9 mouse cellular contexts compared by ENCODE assay signal in the genomic region with DNA sequence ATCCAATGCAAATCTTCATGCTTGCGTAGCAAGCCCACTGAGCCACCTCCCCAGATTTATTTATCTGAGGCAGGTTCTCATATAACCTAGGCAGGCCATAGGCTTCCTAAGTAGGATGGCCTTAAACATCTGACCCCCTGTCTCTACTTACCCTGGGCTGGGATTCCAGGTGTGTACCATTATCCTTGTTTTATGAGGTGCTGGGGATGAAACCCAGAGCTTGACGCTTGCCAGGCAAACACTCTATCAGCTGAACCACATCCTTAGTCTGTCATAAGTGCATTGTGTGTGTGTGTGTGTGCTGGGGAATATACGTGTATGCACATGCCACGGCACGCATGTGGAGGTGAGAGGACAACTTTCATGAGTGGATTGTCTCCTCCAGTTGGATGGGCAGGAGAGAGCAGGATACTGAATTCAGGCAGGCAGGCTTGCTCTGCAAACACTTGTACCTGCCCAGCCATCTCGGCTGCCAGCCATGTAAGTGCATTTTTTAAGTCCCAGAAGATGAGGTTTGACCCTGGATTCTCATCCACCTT. TPM values are rescaled to one million over a fixed set of nuclear protein-coding genes. Genes with fewer than 3 reads are reported as not detected.
DNase-seq lines count a peak whose midpoint lies in the region; ATAC-seq and TF ChIP-seq lines count a peak whose summit lies in the region.
"Had no signal": no experiment of that assay in that cellular context is flagged by ENCODE, and none has a peak within 500 bp of the region (broad histone marks: within the 10 kb centered on the region; RNA-seq: fewer than 3 reads in every experiment).

No protein-coding gene starts in this region.

- H3K27ac ChIP-seq in heart, adult 2 months, result peak overlapping the region; percentile 92
- H3K27ac ChIP-seq in lung, embryonic 16.5 days (ENCODE audit: low read length), result peak overlapping the region; percentile 98
- no peak overlapping the region; the same call in 1 of the 2 replicates for H3K27ac ChIP-seq in limb, embryonic 12.5 days
- peak overlapping the region; percentile 97; the same call in 1 of the 2 replicates for H3K27ac ChIP-seq in stomach, embryonic 14.5 days (ENCODE audit: low read length)
- H3K27ac ChIP-seq: midbrain, embryonic 12.5 days had no signal

- DNase-seq in heart, adult 2 months, result no peak
- no peak for DNase-seq in heart, postnatal 14 days
- DNase-seq in lung, postnatal 14 days, result no peak
- DNase-seq in cerebellum, adult 11-12 months, result no peak
- DNase-seq in cerebellum, adult 8-10 months, result no peak

- TF ChIP-seq EP300 in heart, adult 2 months (IDR thresholded peaks at IDR 0.05; ENCODE audit: insufficient read depth, low read depth, low read length), result no peak

- H3K4me2 ChIP-seq in lung, embryonic 16.5 days (ENCODE audit: low read depth, low read length), result peak overlapping the region; percentile 77
- H3K4me2 ChIP-seq in limb, embryonic 12.5 days, result peak overlapping the region; percentile 67
- H3K4me2 ChIP-seq in stomach, embryonic 14.5 days (replicated peaks; ENCODE audit: low read depth, low read length), result peak overlapping the region; percentile 52

- 72% methylated on average over 6 of the region's 6 CpGs for WGBS in heart, adult 2 months
- 65% methylated on average over 6 of the region's 6 CpGs for WGBS in lung, embryonic 16.5 days
- WGBS in limb, embryonic 12.5 days, result 43% methylated on average over 6 of the region's 6 CpGs
- WGBS in stomach, embryonic 14.5 days, result 70% methylated on average over 6 of the region's 6 CpGs

- no peak for TF ChIP-seq CTCF in heart, adult 2 months (IDR thresholded peaks at IDR 0.05)

- no peak for ATAC-seq in lung, embryonic 16.5 days (ENCODE audit: low read depth)
- no peak for ATAC-seq in limb, embryonic 12.5 days (ENCODE audit: insufficient number of reproducible peaks, insufficient read depth, low FRiP score, low TSS enrichment, low read depth)
- ATAC-seq in stomach, embryonic 14.5 days (ENCODE audit: insufficient number of reproducible peaks, insufficient read depth, low FRiP score, low read depth), result no peak

- intact Hi-C loops in heart, adult 2 months (cut with DNase I), result no loop called here
- intact Hi-C loops in heart, postnatal 14 days (cut with DNase I), result loop anchor here (5.0 kb wide), 1 partner anchor 42 kb away; the partner anchor contains the start of genes 0610030E20Rik and Usp39

- no peaks in the 10 kb centered on the region for H3K36me3 ChIP-seq in heart, adult 2 months (ENCODE audit: control insufficient read depth, insufficient read depth, low read length)
- peaks cover 10% of the 10 kb centered on the region for H3K36me3 ChIP-seq in lung, embryonic 16.5 days (ENCODE audit: control insufficient read depth, insufficient read depth, low read length)
- H3K36me3 ChIP-seq in limb, embryonic 12.5 days, result peaks cover 26% of the 10 kb centered on the region
- H3K36me3 ChIP-seq in stomach, embryonic 14.5 days (ENCODE audit: control insufficient read depth, insufficient read depth, low read length), result peaks cover 12% of the 10 kb centered on the region; the same call in 1 of the 2 replicates
- H3K36me3 ChIP-seq: midbrain, embryonic 12.5 days had no signal

- peaks cover 5% of the 10 kb centered on the region for H3K4me1 ChIP-seq in heart, adult 2 months (ENCODE audit: control insufficient read depth, insufficient read depth, low read length)
- peaks cover 24% of the 10 kb centered on the region for H3K4me1 ChIP-seq in lung, embryonic 16.5 days (replicated peaks; ENCODE audit: control insufficient read depth, insufficient read depth, low read length)
- peaks cover 32% of the 10 kb centered on the region for H3K4me1 ChIP-seq in limb, embryonic 12.5 days (replicated peaks)
- peaks cover 15% of the 10 kb centered on the region; the same call in 1 of the 2 replicates for H3K4me1 ChIP-seq in stomach, embryonic 14.5 days (ENCODE audit: control insufficient read depth, insufficient read depth, low read length)

- no peak for TF ChIP-seq POLR2A in heart, adult 2 months (IDR thresholded peaks at IDR 0.05; ENCODE audit: insufficient read depth, low read depth, low read length)

- H3K9me3 ChIP-seq in lung, embryonic 16.5 days (ENCODE audit: control insufficient read depth, low read length), result no peaks in the 10 kb centered on the region
- H3K9me3 ChIP-seq in limb, embryonic 12.5 days, result no peaks in the 10 kb centered on the region
- H3K9me3 ChIP-seq in stomach, embryonic 14.5 days (ENCODE audit: control insufficient read depth, low read depth, low read length), result no peaks in the 10 kb centered on the region
- H3K9me3 ChIP-seq: midbrain, embryonic 12.5 days had no signal

- H3K9ac ChIP-seq in heart, adult 2 months (ENCODE audit: low read depth, low read length), result no peak overlapping the region
- peak overlapping the region; percentile 85 for H3K9ac ChIP-seq in lung, embryonic 16.5 days (ENCODE audit: low read length)
- H3K9ac ChIP-seq in limb, embryonic 12.5 days (replicated peaks), result peak overlapping the region; percentile 72
- no peak overlapping the region for H3K9ac ChIP-seq in stomach, embryonic 14.5 days (replicated peaks; ENCODE audit: low read depth, low read length)

- no peaks in the 10 kb centered on the region for H3K79me2 ChIP-seq in heart, adult 2 months (replicated peaks; ENCODE audit: control insufficient read depth, insufficient read depth, low read length)

- no peak overlapping the region; the same call in 1 of the 2 replicates for H3K4me3 ChIP-seq in heart, adult 2 months
- H3K4me3 ChIP-seq in lung, embryonic 16.5 days (ENCODE audit: low read length), result peak overlapping the region; percentile 65
- peak overlapping the region; percentile 54; the same call in 1 of the 2 replicates for H3K4me3 ChIP-seq in limb, embryonic 12.5 days (replicated peaks)
- H3K4me3 ChIP-seq in stomach, embryonic 14.5 days (ENCODE audit: low read depth, low read length), result peak overlapping the region; percentile 55

- no peaks in the 10 kb centered on the region for H3K27me3 ChIP-seq in heart, adult 2 months (ENCODE audit: control insufficient read depth, insufficient read depth, low read length)
- H3K27me3 ChIP-seq in lung, embryonic 16.5 days (ENCODE audit: control insufficient read depth, insufficient read depth, low read depth, low read length), result no peaks in the 10 kb centered on the region
- H3K27me3 ChIP-seq in limb, embryonic 12.5 days, result no peaks in the 10 kb centered on the region
- H3K27me3 ChIP-seq in stomach, embryonic 14.5 days (ENCODE audit: control insufficient read depth, insufficient read depth, low read length), result no peaks in the 10 kb centered on the region

RNA-seq across cellular contexts. Expression of gene Vamp8, which starts 1.6 kb away (rescaled TPM):
- total RNA-seq in heart, adult 2 months (2021), result 10 to 100 TPM; 69.3 to 78.8 TPM
- 85.6 and 112 TPM in 2 replicates for polyA plus RNA-seq in heart, adult 2 months (2012; rRNA removed)
- total RNA-seq in heart, postnatal 14 days (2021), result 10 to 100 TPM; 71.0 to 75.5 TPM
- polyA plus RNA-seq in lung, embryonic 16.5 days (2015; fragmentation: Nextera tagmentation; extraction: Ambion mirVana), result 217 and 246 TPM in 2 replicates
- 105 and 106 TPM in 2 replicates for polyA plus RNA-seq in limb, embryonic 12.5 days (2016; fragmentation: Nextera tagmentation; extraction: Ambion mirVana)
- 194 and 206 TPM in 2 replicates for polyA plus RNA-seq in stomach, embryonic 14.5 days (2014; fragmentation: Nextera tagmentation; extraction: Ambion mirVana)

RNA-seq across cellular contexts. Expression of gene Vamp5, which starts 8.6 kb away (rescaled TPM):
- 10 to 100 TPM; 49.3 to 58.3 TPM for total RNA-seq in heart, adult 2 months (2021)
- 99.6 and 116 TPM in 2 replicates for polyA plus RNA-seq in heart, adult 2 months (2012; rRNA removed)
- total RNA-seq in heart, postnatal 14 days (2021), result 10 to 100 TPM; 48.8 to 54.0 TPM
- polyA plus RNA-seq in lung, embryonic 16.5 days (2015; fragmentation: Nextera tagmentation; extraction: Ambion mirVana), result 43.0 and 46.3 TPM in 2 replicates
- polyA plus RNA-seq in limb, embryonic 12.5 days (2016; fragmentation: Nextera tagmentation; extraction: Ambion mirVana), result 13.9 and 17.3 TPM in 2 replicates
- 22.6 and 26.3 TPM in 2 replicates for polyA plus RNA-seq in stomach, embryonic 14.5 days (2014; fragmentation: Nextera tagmentation; extraction: Ambion mirVana)

RNA-seq across cellular contexts. Expression of gene Rnf181, which starts 22.1 kb away (rescaled TPM):
- 10 to 100 TPM; 36.0 to 40.7 TPM for total RNA-seq in heart, adult 2 months (2021)
- polyA plus RNA-seq in heart, adult 2 months (2012; rRNA removed), result 44.0 and 56.6 TPM in 2 replicates
- 10 to 100 TPM; 45.5 to 46.5 TPM for total RNA-seq in heart, postnatal 14 days (2021)
- polyA plus RNA-seq in lung, embryonic 16.5 days (2015; fragmentation: Nextera tagmentation; extraction: Ambion mirVana), result 149 and 152 TPM in 2 replicates
- polyA plus RNA-seq in limb, embryonic 12.5 days (2016; fragmentation: Nextera tagmentation; extraction: Ambion mirVana), result 89.1 and 93.4 TPM in 2 replicates
- 106 and 109 TPM in 2 replicates for polyA plus RNA-seq in stomach, embryonic 14.5 days (2014; fragmentation: Nextera tagmentation; extraction: Ambion mirVana)

RNA-seq across cellular contexts. Expression of gene Ggcx, which starts 25.2 kb away (rescaled TPM):
- total RNA-seq in heart, adult 2 months (2021), result 10 to 100 TPM; 30.4 to 32.5 TPM
- 19.3 and 26.1 TPM in 2 replicates for polyA plus RNA-seq in heart, adult 2 months (2012; rRNA removed)
- total RNA-seq in heart, postnatal 14 days (2021), result 10 to 100 TPM; 29.8 to 32.5 TPM
- 38.7 and 42.6 TPM in 2 replicates for polyA plus RNA-seq in lung, embryonic 16.5 days (2015; fragmentation: Nextera tagmentation; extraction: Ambion mirVana)
- 34.0 TPM in 2 replicates for polyA plus RNA-seq in limb, embryonic 12.5 days (2016; fragmentation: Nextera tagmentation; extraction: Ambion mirVana)
- polyA plus RNA-seq in stomach, embryonic 14.5 days (2014; fragmentation: Nextera tagmentation; extraction: Ambion mirVana), result 23.2 TPM in 2 replicates

RNA-seq across cellular contexts. Expression of gene Tmem150a, which starts 33.6 kb away (rescaled TPM):
- 10 to 100 TPM; 22.7 to 22.8 TPM for total RNA-seq in heart, adult 2 months (2021)
- 79.2 and 86.9 TPM in 2 replicates for polyA plus RNA-seq in heart, adult 2 months (2012; rRNA removed)
- total RNA-seq in heart, postnatal 14 days (2021), result 10 to 100 TPM; 14.7 to 17.6 TPM
- 15.8 and 16.8 TPM in 2 replicates for polyA plus RNA-seq in lung, embryonic 16.5 days (2015; fragmentation: Nextera tagmentation; extraction: Ambion mirVana)
- 8.8 and 9.8 TPM in 2 replicates for polyA plus RNA-seq in limb, embryonic 12.5 days (2016; fragmentation: Nextera tagmentation; extraction: Ambion mirVana)
- 13.8 and 15.3 TPM in 2 replicates for polyA plus RNA-seq in stomach, embryonic 14.5 days (2014; fragmentation: Nextera tagmentation; extraction: Ambion mirVana)

Comparison
In these comparisons a context has a peak if more than half of its experiments do, and no peak if none do; other contexts are left out.
1. H3K9ac ChIP-seq: peak in lung, embryonic 16.5 days (single experiment) and limb, embryonic 12.5 days (single experiment); none in heart, adult 2 months (single experiment) and stomach, embryonic 14.5 days (single experiment).
2. Peak in every context shown above with its lines, with median percentiles within 50 percentile points of each other: H3K4me2 ChIP-seq.